Comparison of ENCODE assay signal across 27 mouse cellular contexts in the genomic region with DNA sequence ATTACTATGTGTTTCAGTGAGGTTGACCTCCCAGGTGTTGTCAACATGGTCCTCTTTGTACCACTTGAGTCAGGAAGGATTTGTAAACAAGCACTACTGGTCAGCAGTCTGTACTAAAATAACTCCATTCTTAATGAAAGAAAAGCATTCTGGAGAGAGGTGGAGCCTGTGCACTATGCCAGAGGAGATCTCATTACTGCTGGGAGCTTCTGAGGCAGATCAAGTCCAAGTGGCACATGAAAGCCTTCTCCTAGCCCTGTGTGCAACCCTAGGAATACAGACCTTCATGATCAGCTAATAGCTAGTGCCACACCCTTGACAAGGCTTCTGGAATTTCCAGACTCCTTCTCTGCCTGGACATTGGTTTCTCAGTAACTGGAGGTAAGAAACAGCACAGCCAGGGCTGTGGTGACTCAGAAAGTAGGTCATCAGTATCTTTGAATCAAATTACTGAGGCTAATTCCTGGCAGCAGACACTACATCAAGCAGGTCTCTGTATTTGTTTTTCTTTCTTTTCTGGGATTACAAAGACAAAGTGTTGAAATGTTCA.
DNase-seq lines count a peak whose midpoint lies in the region; ATAC-seq lines count a peak whose summit lies in the region.
"Had no signal": no experiment of that assay in that cellular context is flagged by ENCODE, and none has a peak within 500 bp of the region (broad histone marks: within the 10 kb centered on the region; RNA-seq: fewer than 3 reads in every experiment).

No protein-coding gene starts in this region.

- H3K27ac ChIP-seq in midbrain, embryonic 16.5 days (ENCODE audit: low read length), result no peak overlapping the region
- H3K27ac ChIP-seq: embryonic facial prominence, embryonic 15.5 days; forebrain, embryonic 15.5 days; heart, embryonic 15.5 days; hindbrain, embryonic 10.5 days; hindbrain, embryonic 13.5 days; intestine, embryonic 15.5 days had no signal

- H3K27me3 ChIP-seq in midbrain, embryonic 16.5 days (ENCODE audit: control insufficient read depth, insufficient read depth, low read depth, low read length), result no peaks in the 10 kb centered on the region
- H3K27me3 ChIP-seq: embryonic facial prominence, embryonic 15.5 days; forebrain, embryonic 15.5 days; heart, embryonic 12.5 days; heart, embryonic 15.5 days; hindbrain, embryonic 13.5 days; intestine, embryonic 15.5 days had no signal

- no peaks in the 10 kb centered on the region for H3K36me3 ChIP-seq in midbrain, embryonic 16.5 days (ENCODE audit: control insufficient read depth, insufficient read depth, low read length)
- H3K36me3 ChIP-seq: embryonic facial prominence, embryonic 15.5 days; forebrain, embryonic 15.5 days; heart, embryonic 12.5 days; heart, embryonic 15.5 days; hindbrain, embryonic 10.5 days; hindbrain, embryonic 13.5 days; intestine, embryonic 15.5 days had no signal

- no peak overlapping the region for H3K4me3 ChIP-seq in midbrain, embryonic 16.5 days (ENCODE audit: low read depth, low read length)
- H3K4me3 ChIP-seq: embryonic facial prominence, embryonic 15.5 days; forebrain, embryonic 15.5 days; heart, embryonic 12.5 days; heart, embryonic 15.5 days; hindbrain, embryonic 10.5 days; hindbrain, embryonic 13.5 days; intestine, embryonic 15.5 days had no signal

- no peak overlapping the region for H3K4me2 ChIP-seq in midbrain, embryonic 16.5 days (ENCODE audit: low read length)
- H3K4me2 ChIP-seq: embryonic facial prominence, embryonic 15.5 days; forebrain, embryonic 15.5 days; heart, embryonic 12.5 days; heart, embryonic 15.5 days; hindbrain, embryonic 13.5 days; intestine, embryonic 15.5 days had no signal

- H3K4me1 ChIP-seq in midbrain, embryonic 16.5 days (ENCODE audit: control insufficient read depth, insufficient read depth, low read length), result no peaks in the 10 kb centered on the region
- H3K4me1 ChIP-seq: embryonic facial prominence, embryonic 15.5 days; heart, embryonic 12.5 days; heart, embryonic 15.5 days; hindbrain, embryonic 10.5 days; intestine, embryonic 15.5 days had no signal

- H3K9me3 ChIP-seq in midbrain, embryonic 16.5 days (replicated peaks; ENCODE audit: control insufficient read depth, low read length, poor library complexity, severe bottlenecking), result no peaks in the 10 kb centered on the region
- H3K9me3 ChIP-seq: embryonic facial prominence, embryonic 15.5 days; forebrain, embryonic 15.5 days; heart, embryonic 15.5 days; intestine, embryonic 15.5 days had no signal

- DNase-seq in cerebellum, adult 9-10 months, result peak; percentile 3
- DNase-seq in cerebellum, adult 11-12 months, result no peak
- peak; percentile 55 for DNase-seq in heart, adult 11 months
- no peak for DNase-seq in heart, adult 18-20 months
- peak; percentile 27 for DNase-seq in retina, postnatal 1 day
- DNase-seq in retina, embryonic 14.5 days (ENCODE audit: low spot score), result no peak
- peak; percentile 27 for DNase-seq in brain, adult 2 months (ENCODE audit: low read depth, low spot score)
- DNase-seq: adrenal gland, postnatal 14 days; cerebellum, postnatal 10 days; cerebellum, postnatal 36 days; embryo, embryonic 11 days; gastrocnemius, postnatal 10 days; gastrocnemius, postnatal 36 days; heart, postnatal 10 days; heart, postnatal 36 days; kidney, adult 11 months had no signal

- no peak overlapping the region for H3K9ac ChIP-seq in midbrain, embryonic 16.5 days (ENCODE audit: low read depth, low read length)
- H3K9ac ChIP-seq: embryonic facial prominence, embryonic 15.5 days; forebrain, embryonic 15.5 days; heart, embryonic 12.5 days; heart, embryonic 15.5 days; hindbrain, embryonic 13.5 days; intestine, embryonic 15.5 days had no signal

- ATAC-seq in midbrain, embryonic 16.5 days, result no peak
- ATAC-seq: CD4-positive, CD25-positive, alpha-beta regulatory T cell, adult 4 months; forebrain, embryonic 15.5 days; hindbrain, embryonic 16.5 days; intestine, embryonic 15.5 days; Patski had no signal

Comparison
In these comparisons a context has a peak if more than half of its experiments do, and no peak if none do; other contexts are left out.
1. DNase-seq: peak in cerebellum, adult 9-10 months (single experiment), heart, adult 11 months (single experiment), retina, postnatal 1 day (single experiment) and brain, adult 2 months (single experiment); none in cerebellum, adult 11-12 months (single experiment), heart, adult 18-20 months (0 of 2) and retina, embryonic 14.5 days (single experiment).